ENCODE assay signal across 13 mouse cellular contexts in genomic region chr11:50662176-50662575, GRCm38 (mm10).
DNase-seq lines count a peak whose midpoint lies in the region.
"Had no signal": no experiment of that assay in that cellular context is flagged by ENCODE, and none has a peak within 500 bp of the region (broad histone marks: within the 10 kb centered on the region; RNA-seq: fewer than 3 reads in every experiment).

No protein-coding gene starts in this region.

- peak; percentile 17 to 27 for DNase-seq in adrenal gland, postnatal 36 days
- DNase-seq in adrenal gland, postnatal 10 days: no peak
- DNase-seq in lung, postnatal 36 days: peak; percentile 50
- no peak for DNase-seq in lung, postnatal 10 days
- DNase-seq in adipocyte (ENCODE audit: low spot score): peak; percentile 48
- no peak for DNase-seq in frontal cortex, postnatal 14 days (ENCODE audit: low spot score in 2 of 2)
- DNase-seq in spleen, postnatal 10 days (ENCODE audit: low spot score in 2 of 2): no peak
- DNase-seq: adrenal gland, postnatal 14 days; cerebellum, adult 11-12 months; cerebellum, adult 2 months; cerebellum, adult 9-10 months; cerebellum, postnatal 25 days; forebrain, postnatal 0 days had no signal

Comparison
In these comparisons a context has a peak if more than half of its experiments do, and no peak if none do; other contexts are left out.
1. DNase-seq: peak in adrenal gland, postnatal 36 days (2 of 2), lung, postnatal 36 days (single experiment) and adipocyte (single experiment); none in adrenal gland, postnatal 10 days (single experiment), lung, postnatal 10 days (single experiment), frontal cortex, postnatal 14 days (0 of 2) and spleen, postnatal 10 days (0 of 2).